Mouse (Mus musculus) ES-E14 (cell line): Measurements from ENCODE around the gene Shh. TPM values are rescaled to one million over a fixed set of nuclear protein-coding genes. Genes with fewer than 3 reads are reported as not detected.

Experiments
- DNase-seq: peaks from one replicate; pipeline ENCODE4 v3.0.0-alpha.2; 2013; ENCODE audit warnings: low read depth, low spot score
- H3K27ac ChIP-seq: 2 replicates; pipeline ENCODE4 v1.5.1; 2012; ENCODE audit warnings: low read depth, mild to moderate bottlenecking, low read length, moderate library complexity, mixed read lengths; ENCODE audit not compliant: poor library complexity, insufficient read depth, severe bottlenecking
- H3K36me3 ChIP-seq: 2 replicates; pipeline ENCODE4 v1.6.1; 2012; ENCODE audit warnings: mild to moderate bottlenecking, low read length, moderate library complexity, mixed read lengths; ENCODE audit not compliant: control insufficient read depth, poor library complexity, insufficient read depth, severe bottlenecking
- H3K4me1 ChIP-seq, 2 experiments: fragments of 150-350 bp in 1 of 2; sonication (generic) in 1 of 2; 2 replicates each; pipeline ENCODE4 v1.6.1; 2012; ENCODE audit warnings: low read length in 2 of 2, mild to moderate bottlenecking in 1 of 2, mixed read lengths in 1 of 2; ENCODE audit not compliant: control insufficient read depth in 2 of 2, insufficient read depth in 2 of 2, poor library complexity in 1 of 2
- H3K4me3 ChIP-seq, 2 experiments: fragments of 150-350 bp in 1 of 2; sonication (generic) in 1 of 2; 2 replicates each; pipeline ENCODE4 v1.5.1; 2012; ENCODE audit warnings: low read length in 2 of 2, low read depth in 1 of 2, mild to moderate bottlenecking in 1 of 2, mixed read lengths in 1 of 2; ENCODE audit not compliant: insufficient read depth in 1 of 2, poor library complexity in 1 of 2, severe bottlenecking in 1 of 2
- H3K9ac ChIP-seq: 2 replicates; pipeline ENCODE4 v1.6.1; 2012; ENCODE audit warnings: low read depth, mild to moderate bottlenecking, low read length, mixed read lengths; ENCODE audit not compliant: poor library complexity, insufficient read depth, severe bottlenecking
- H3K9me3 ChIP-seq: fragments of 150-350 bp; sonication (generic); 2 replicates; pipeline ENCODE4 v1.6.1; 2012; ENCODE audit warnings: low read depth, mild to moderate bottlenecking, low read length; ENCODE audit not compliant: control insufficient read depth, insufficient read depth
- CHD2 ChIP-seq: IDR thresholded peaks from 2 replicates; pipeline ENCODE4 v1.6.1; 2014; ENCODE audit warnings: mild to moderate bottlenecking, low read depth, low read length, inconsistent platforms
- HCFC1 ChIP-seq: IDR thresholded peaks from 2 replicates; pipeline ENCODE4 v1.6.1; 2012; ENCODE audit warnings: low read length, inconsistent platforms, borderline replicate concordance; ENCODE audit not compliant: insufficient read depth
- MAFK ChIP-seq: IDR thresholded peaks from 2 replicates; pipeline ENCODE4 v1.6.1; 2014; ENCODE audit warnings: mild to moderate bottlenecking, low read depth, low read length, inconsistent platforms; ENCODE audit not compliant: insufficient read depth
- ZC3H11A ChIP-seq: IDR thresholded peaks from 2 replicates; pipeline ENCODE4 v1.6.1; 2012; ENCODE audit warnings: low read depth, mild to moderate bottlenecking, inconsistent platforms, low read length, borderline replicate concordance
- ZNF384 ChIP-seq: IDR thresholded peaks from 2 replicates; pipeline ENCODE4 v1.6.1; 2012; ENCODE audit warnings: low read depth, low read length, inconsistent platforms
- in situ Hi-C, 2 experiments: fragments of 600-800 bp; cut with MboI; formaldehyde crosslinking; loops; one replicate each; pipeline ENCODE4 v1.15.1; 2025; ENCODE audit warnings: low sequenced_read_pairs in 2 of 2, inconsistent platforms in 1 of 2; ENCODE audit not compliant: unreplicated experiment in 2 of 2
- total RNA-seq: library from RNA; depleted of rRNA; stranded (reverse); fragments of 300-350 nt; gene quantifications from 2 replicates; pipeline ENCODE4 v1.2.3, GENCODE M21; 2012

Shh gene
- total RNA-seq, 1 experiment, result not detected

GRCm38 (mm10) chr5:28493550-28493949 is 26.5 kb upstream of the Shh start:
- Histone ChIP-seq H3K9me3 (no peaks in the 10 kb centered on the region), H3K4me1 (no peaks in the 10 kb centered on the region), H3K4me3 (no peak overlapping the region), H3K27ac (no peak overlapping the region), H3K36me3 (no peaks in the 10 kb centered on the region), H3K9ac (no peak overlapping the region)
- no peak for TF ChIP-seq HCFC1
- no peak for TF ChIP-seq ZC3H11A
- no peak for TF ChIP-seq MAFK
- no peak for TF ChIP-seq ZNF384
- TF ChIP-seq CHD2, result no peak
- in situ Hi-C loops, result no loop called here
- no peak for DNase-seq

GRCm38 (mm10) chr5:28482991-28483390 is 15.9 kb upstream of the Shh start:
- no peak overlapping the region for H3K4me3 ChIP-seq
- H3K36me3 ChIP-seq, result no peaks in the 10 kb centered on the region
- no peak for DNase-seq
- H3K9ac ChIP-seq, result no peak overlapping the region
- in situ Hi-C loops, result no loop called here
- H3K27ac ChIP-seq, result no peak overlapping the region
- no peaks in the 10 kb centered on the region for H3K9me3 ChIP-seq
- no peaks in the 10 kb centered on the region for H3K4me1 ChIP-seq
- TF ChIP-seq ZNF384 (no peak), CHD2 (no peak), ZC3H11A (no peak), HCFC1 (no peak), MAFK (no peak)

GRCm38 (mm10) chr5:28481730-28482129 is 14.7 kb upstream of the Shh start:
- no peaks in the 10 kb centered on the region for H3K36me3 ChIP-seq
- TF ChIP-seq CHD2 (no peak), MAFK (no peak), ZC3H11A (no peak), ZNF384 (no peak), HCFC1 (no peak)
- DNase-seq, result no peak
- H3K4me3 ChIP-seq, result no peak overlapping the region
- H3K27ac ChIP-seq, result no peak overlapping the region
- in situ Hi-C loops, result no loop called here
- H3K4me1 ChIP-seq, result no peaks in the 10 kb centered on the region
- H3K9me3 ChIP-seq, result no peaks in the 10 kb centered on the region
- H3K9ac ChIP-seq, result no peak overlapping the region

GRCm38 (mm10) chr5:28476389-28477379 is 9.6 kb upstream of the Shh start:
- H3K4me3 ChIP-seq, result no peak overlapping the region
- in situ Hi-C loops, result no loop called here

More at GRCm38 (mm10) chr5:28476389-28477379, 9.6 kb upstream of the Shh start:
- no peak overlapping the region for H3K27ac ChIP-seq
- H3K4me1 ChIP-seq, result no peaks in the 10 kb centered on the region
- H3K36me3 ChIP-seq, result no peaks in the 10 kb centered on the region
- no peak overlapping the region for H3K9ac ChIP-seq
- no peak for DNase-seq
- H3K9me3 ChIP-seq, result no peaks in the 10 kb centered on the region
- no peak for TF ChIP-seq ZNF384
- no peak for TF ChIP-seq ZC3H11A
- no peak for TF ChIP-seq MAFK
- no peak for TF ChIP-seq CHD2
- no peak for TF ChIP-seq HCFC1
